Mouse (Mus musculus) liver, adult 2 months (tissue): ENCODE measurements around the gene Efcab6.

Experiments
- CTCF ChIP-seq: fragments of 200-500 bp; IDR thresholded peaks from 2 replicates; pipeline ENCODE4 v1.5.1; 2011; ENCODE audit warnings: low read depth, low read length, control low read depth
- POLR2A ChIP-seq: fragments of 200-500 bp; IDR thresholded peaks from 2 replicates; pipeline ENCODE4 v1.6.1; 2011; ENCODE audit warnings: low read length, control low read depth; ENCODE audit not compliant: insufficient read depth; ENCODE audit errors: extremely low read depth

- no peak for TF ChIP-seq CTCF
- no peak for TF ChIP-seq POLR2A
Measured at GRCm38 (mm10) chr15:84073058-84073457, 7.9 kb upstream of the Efcab6 start.
